Mouse (Mus musculus): Measurements from ENCODE around the gene 2010111I01Rik. TPM values are rescaled to one million over a fixed set of nuclear protein-coding genes. Genes with fewer than 3 reads are reported as not detected.

2010111I01Rik gene
- total and polyA plus RNA-seq, 3 experiments = 26.3 to 32.7 TPM; not detected in 1

GRCm38 (mm10) chr13:63277316-63277715 is 312.6 kb downstream of the 2010111I01Rik start:
- Histone ChIP-seq H3K9me3 (replicated peaks; ENCODE audit: insufficient read depth, low read length) (no peaks in the 10 kb centered on the region), H3K27me3 (ENCODE audit: control insufficient read depth in 1 of 2, insufficient read depth in 2 of 2, low read length in 2 of 2) (no peaks in the 10 kb centered on the region), H3K36me3 (ENCODE audit: control insufficient read depth in 1 of 2, insufficient read depth in 2 of 2, low read length in 2 of 2) (no peaks in the 10 kb centered on the region; a peak in 2 of 4 replicates), H3K9ac (ENCODE audit: control insufficient read depth, low read depth, low read length, poor library complexity, severe bottlenecking) (no peak overlapping the region), H3K4me1 (ENCODE audit: control insufficient read depth in 1 of 2, insufficient read depth in 2 of 2, low read length in 2 of 2) (0 out of 4 replicates have a peak, but pooled peaks cover 0 to 2% of the 10 kb centered on the region in 2 experiments), H3K4me3 (ENCODE audit: control insufficient read depth in 1 of 2, insufficient read depth in 1 of 2, low read depth in 2 of 2, low read length in 2 of 2) (no peak overlapping the region), H3K79me2 (ENCODE audit: control insufficient read depth, insufficient read depth, low read length, poor library complexity) (no peaks in the 10 kb centered on the region), H3K27ac (ENCODE audit: control insufficient read depth, low read depth, low read length) (no peak overlapping the region)
- DNase-seq (ENCODE audit: low read depth, low spot score) = no peak
- TF ChIP-seq TAL1 (IDR thresholded peaks at IDR 0.05; ENCODE audit: low read length) (no peak), ZNF384 (IDR thresholded peaks at IDR 0.05; ENCODE audit: low read depth, low read length) (no peak), SIN3A (IDR thresholded peaks at IDR 0.05; ENCODE audit: low read length) (no peak), USF2 (IDR thresholded peaks at IDR 0.05; ENCODE audit: borderline replicate concordance in 1 of 2, insufficient read depth in 1 of 2, low read depth in 1 of 2, low read length in 2 of 2) (no peak), MAX (IDR thresholded peaks at IDR 0.05; ENCODE audit: low read length) (no peak), BHLHE40 (IDR thresholded peaks at IDR 0.05; ENCODE audit: borderline replicate concordance, low read depth, low read length) (no peak), EP300 (IDR thresholded peaks at IDR 0.05; ENCODE audit: low read depth in 1 of 2, low read length in 2 of 2) (no peak), JUND (IDR thresholded peaks at IDR 0.05; ENCODE audit: low read depth, low read length) (no peak), USF1 (IDR thresholded peaks at IDR 0.05; ENCODE audit: low read depth, low read length) (no peak), GATA1 (IDR thresholded peaks at IDR 0.05; ENCODE audit: low read depth, low read length) (no peak), POLR2AphosphoS5 (IDR thresholded peaks at IDR 0.05; ENCODE audit: borderline replicate concordance, low read depth, low read length) (no peak), MXI1 (IDR thresholded peaks at IDR 0.05; ENCODE audit: low read depth, low read length) (no peak), TCF12 (IDR thresholded peaks at IDR 0.05; ENCODE audit: low read depth, low read length) (no peak)

- Histone ChIP-seq H3K9ac (ENCODE audit: control insufficient read depth, low read depth, low read length, poor library complexity, severe bottlenecking) (no peak overlapping the region), H3K4me1 (ENCODE audit: control insufficient read depth in 1 of 2, insufficient read depth in 2 of 2, low read length in 2 of 2) (0 out of 4 replicates have a peak, but pooled peaks cover 0 to 2% of the 10 kb centered on the region in 2 experiments), H3K9me3 (replicated peaks; ENCODE audit: insufficient read depth, low read length) (no peaks in the 10 kb centered on the region), H3K27ac (ENCODE audit: control insufficient read depth, low read depth, low read length) (no peak overlapping the region), H3K4me3 (ENCODE audit: control insufficient read depth in 1 of 2, insufficient read depth in 1 of 2, low read depth in 2 of 2, low read length in 2 of 2) (no peak overlapping the region), H3K79me2 (ENCODE audit: control insufficient read depth, insufficient read depth, low read length, poor library complexity) (no peaks in the 10 kb centered on the region), H3K36me3 (ENCODE audit: control insufficient read depth in 1 of 2, insufficient read depth in 2 of 2, low read length in 2 of 2) (peaks cover 0 to 6% of the 10 kb centered on the region in 2 experiments; a peak in 2 of 4 replicates), H3K27me3 (ENCODE audit: control insufficient read depth in 1 of 2, insufficient read depth in 2 of 2, low read length in 2 of 2) (no peaks in the 10 kb centered on the region)
- no peak for DNase-seq (ENCODE audit: low read depth, low spot score)
- TF ChIP-seq NRF1 (IDR thresholded peaks at IDR 0.05; ENCODE audit: insufficient read depth, low read depth, low read length, poor library complexity, severe bottlenecking) (no peak), BHLHE40 (IDR thresholded peaks at IDR 0.05; ENCODE audit: borderline replicate concordance, low read depth, low read length) (no peak), USF2 (IDR thresholded peaks at IDR 0.05; ENCODE audit: borderline replicate concordance in 1 of 2, insufficient read depth in 1 of 2, low read depth in 1 of 2, low read length in 2 of 2) (no peak), JUND (IDR thresholded peaks at IDR 0.05; ENCODE audit: low read depth, low read length) (no peak), MYC (IDR thresholded peaks at IDR 0.05; ENCODE audit: low read depth, low read length) (no peak), ZMIZ1 (IDR thresholded peaks at IDR 0.05; ENCODE audit: low read depth, low read length) (no peak), SIN3A (IDR thresholded peaks at IDR 0.05; ENCODE audit: low read length) (no peak), USF1 (IDR thresholded peaks at IDR 0.05; ENCODE audit: low read depth, low read length) (no peak), ZKSCAN1 (IDR thresholded peaks at IDR 0.05; ENCODE audit: low read depth, low read length) (no peak), POLR2AphosphoS5 (IDR thresholded peaks at IDR 0.05; ENCODE audit: borderline replicate concordance, low read depth, low read length) (no peak), RAD21 (IDR thresholded peaks at IDR 0.05; ENCODE audit: low read depth, low read length) (no peak), TBP (IDR thresholded peaks at IDR 0.05; ENCODE audit: low read depth, low read length) (no peak), TCF12 (IDR thresholded peaks at IDR 0.05; ENCODE audit: low read depth, low read length) (no peak), ZNF384 (IDR thresholded peaks at IDR 0.05; ENCODE audit: low read depth, low read length) (no peak), RCOR1 (IDR thresholded peaks at IDR 0.05; ENCODE audit: low read depth, low read length) (no peak), MXI1 (IDR thresholded peaks at IDR 0.05; ENCODE audit: low read depth, low read length) (no peak)
Observed at GRCm38 (mm10) chr13:63278141-63278631, 313.5 kb downstream of the 2010111I01Rik start.

Data from MEL (cell line).